Mouse (Mus musculus) intestine, postnatal 0 days (tissue): Measurements from ENCODE around the gene Gm49337. TPM values are rescaled to one million over a fixed set of nuclear protein-coding genes. Genes with fewer than 3 reads are reported as not detected.

Experiments used
- ATAC-seq: fragments of 200-750 bp; cut with Nextera tagmentation; 2 replicates; pipeline ENCODE4 v1.8.0; 2017; ENCODE audit warnings: mild to moderate bottlenecking, moderate TSS enrichment, moderate library complexity
- H3K27ac ChIP-seq: fragments of 300-500 bp; sonication (generic); 2 replicates; pipeline ENCODE4 v1.5.1; 2014; ENCODE audit warnings: mild to moderate bottlenecking, low read depth, low read length, moderate library complexity
- H3K27me3 ChIP-seq: fragments of 300-500 bp; sonication (generic); replicated peaks from 2 replicates; pipeline ENCODE4 v1.6.1; 2014; ENCODE audit warnings: low read length, mixed read lengths; ENCODE audit not compliant: control insufficient read depth, insufficient read depth
- H3K36me3 ChIP-seq: fragments of 300-500 bp; sonication (generic); 2 replicates; pipeline ENCODE4 v1.6.1; 2014; ENCODE audit warnings: mild to moderate bottlenecking, moderate library complexity; ENCODE audit not compliant: control insufficient read depth, insufficient read depth
- H3K4me1 ChIP-seq: fragments of 300-500 bp; sonication (generic); replicated peaks from 2 replicates; pipeline ENCODE4 v1.6.1; 2014; ENCODE audit warnings: antibody characterized with exemption, low read length, mixed read lengths; ENCODE audit not compliant: control insufficient read depth, insufficient read depth
- H3K4me2 ChIP-seq: fragments of 300-500 bp; sonication (generic); replicated peaks from 2 replicates; pipeline ENCODE4 v1.6.1; 2014; ENCODE audit warnings: low read depth, mild to moderate bottlenecking, moderate library complexity
- H3K4me3 ChIP-seq: fragments of 300-500 bp; sonication (generic); 2 replicates; pipeline ENCODE4 v1.5.1; 2014; ENCODE audit warnings: low read depth, low read length
- H3K9ac ChIP-seq: fragments of 300-500 bp; sonication (generic); 2 replicates; pipeline ENCODE4 v1.6.1; 2014; ENCODE audit warnings: mild to moderate bottlenecking, low read depth, low read length
- H3K9me3 ChIP-seq: fragments of 300-500 bp; sonication (generic); 2 replicates; pipeline ENCODE4 v1.6.1; 2016; ENCODE audit warnings: mixed run types; ENCODE audit not compliant: control insufficient read depth
- CTCF ChIP-seq: sonication (generic); IDR thresholded peaks from 2 replicates; pipeline ENCODE4 v1.5.1; 2016; ENCODE audit warnings: low read depth, mild to moderate bottlenecking, control low read depth, antibody characterized with exemption, moderate library complexity
- WGBS: fragments of 180-500 bp; shearing (Covaris S2); extraction: QIAGEN DNeasy Blood & Tissue Kit; methylation state at CpG from one replicate; pipeline ENCODE4 v1.1.7; 2014; 5-methylcytosine and 5-hydroxymethylcytosine counted together
- polyA plus RNA-seq: library from polyadenylated mRNA; unstranded; fragments of >200 nt; fragmentation: Nextera tagmentation; extraction: Ambion mirVana; gene quantifications from 2 replicates; pipeline ENCODE4 v1.2.1, GENCODE M21; 2015

Gene Gm49337
- polyA plus RNA-seq, 1 experiment from 2014 or later, result not detected

DNA sequence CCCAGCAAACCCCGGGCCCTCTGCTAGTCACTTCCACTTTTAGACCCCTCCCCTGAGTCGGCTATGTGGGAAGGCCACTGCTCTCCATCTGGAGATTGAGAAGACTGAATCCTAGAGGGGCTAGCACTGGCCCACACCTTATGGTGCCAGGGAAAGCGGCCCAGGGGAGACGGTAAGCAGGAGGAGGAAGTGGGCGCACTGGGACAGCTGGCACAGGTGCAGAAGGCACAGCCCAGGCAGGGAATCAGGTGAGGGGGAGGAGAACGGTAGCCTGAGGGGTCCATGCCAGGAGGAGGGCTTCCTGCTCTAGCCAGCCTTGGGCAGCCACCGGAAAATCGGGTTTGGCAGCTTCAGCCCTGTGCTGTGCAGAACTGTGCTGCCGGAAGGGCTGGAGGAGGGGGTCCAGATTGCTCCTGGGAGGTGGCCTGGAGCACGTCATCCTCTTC lies 3.4 kb downstream of the Gm49337 start:
- TF ChIP-seq CTCF, result no peak
- 11% methylated on average over 10 of the region's 10 CpGs for WGBS
- Histone ChIP-seq H3K9me3 (no peaks in the 10 kb centered on the region), H3K4me3 (peak overlapping the region; percentile 4; the same call in 1 of the 2 replicates), H3K9ac (peak overlapping the region; percentile 17; the same call in 1 of the 2 replicates), H3K4me1 (peaks cover 13% of the 10 kb centered on the region), H3K27ac (peak overlapping the region; percentile 75), H3K36me3 (no peaks in the 10 kb centered on the region), H3K27me3 (no peaks in the 10 kb centered on the region), H3K4me2 (peak overlapping the region; percentile 54)
- peak; percentile 77 for ATAC-seq

DNA sequence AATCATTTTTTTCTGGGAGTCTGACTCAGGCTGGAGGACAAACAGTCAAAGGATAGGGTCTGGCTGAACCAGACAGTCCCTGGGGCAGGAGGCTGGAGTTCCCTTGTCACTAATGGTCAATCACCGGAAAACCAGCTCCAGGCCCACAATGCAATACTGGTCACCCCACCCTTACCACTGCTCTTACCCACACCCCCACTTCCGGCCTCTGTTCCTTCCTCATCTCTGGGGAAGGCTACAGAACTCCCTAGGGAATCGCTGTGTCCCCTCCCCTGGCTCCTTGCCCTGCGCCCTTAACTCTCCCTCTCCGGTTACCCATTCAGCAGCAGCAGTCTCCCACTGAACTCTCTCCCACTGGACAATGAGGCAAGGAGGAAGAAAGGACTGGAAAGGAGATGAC lies 4.0 kb downstream of the Gm49337 start:
- Histone ChIP-seq H3K9ac (no peak overlapping the region), H3K4me2 (peak overlapping the region; percentile 54), H3K27me3 (no peaks in the 10 kb centered on the region), H3K4me1 (peaks cover 13% of the 10 kb centered on the region), H3K4me3 (no peak overlapping the region), H3K9me3 (no peaks in the 10 kb centered on the region), H3K36me3 (no peaks in the 10 kb centered on the region), H3K27ac (peak overlapping the region; percentile 75)
- no peak for TF ChIP-seq CTCF
- 21% methylated on average over 5 of the region's 5 CpGs for WGBS
- ATAC-seq, result peak; percentile 52

DNA sequence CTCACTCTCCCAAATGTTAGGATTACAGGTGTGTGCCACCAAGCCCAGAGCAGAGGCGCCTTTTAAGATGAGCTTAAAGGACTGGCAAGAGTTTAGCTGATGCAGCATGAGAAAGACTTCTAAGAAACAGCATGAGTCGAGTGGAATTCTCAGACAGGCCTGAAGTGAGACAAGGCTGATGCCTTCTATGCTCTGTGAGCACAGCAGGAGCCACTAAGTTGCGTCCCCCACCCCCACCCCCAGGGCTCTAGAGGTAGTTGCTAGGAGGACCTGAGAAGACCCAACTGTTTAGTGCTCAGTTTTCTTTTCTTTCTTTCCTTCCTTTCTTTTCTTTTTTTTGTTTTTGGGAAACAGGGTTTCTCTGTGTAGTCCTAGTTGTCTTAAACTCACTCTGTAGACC lies 8.9 kb downstream of the Gm49337 start:
- H3K9me3 ChIP-seq, result no peaks in the 10 kb centered on the region
- peaks cover 4% of the 10 kb centered on the region; the same call in 1 of the 2 replicates for H3K4me1 ChIP-seq
- H3K4me3 ChIP-seq, result no peak overlapping the region
- H3K36me3 ChIP-seq, result no peaks in the 10 kb centered on the region
- no peak overlapping the region for H3K9ac ChIP-seq
- H3K4me2 ChIP-seq, result no peak overlapping the region
- WGBS, result 71% methylated on average over 3 of the region's 3 CpGs
- H3K27ac ChIP-seq, result no peak overlapping the region
- no peaks in the 10 kb centered on the region for H3K27me3 ChIP-seq
- ATAC-seq, result no peak
- TF ChIP-seq CTCF, result no peak

DNA sequence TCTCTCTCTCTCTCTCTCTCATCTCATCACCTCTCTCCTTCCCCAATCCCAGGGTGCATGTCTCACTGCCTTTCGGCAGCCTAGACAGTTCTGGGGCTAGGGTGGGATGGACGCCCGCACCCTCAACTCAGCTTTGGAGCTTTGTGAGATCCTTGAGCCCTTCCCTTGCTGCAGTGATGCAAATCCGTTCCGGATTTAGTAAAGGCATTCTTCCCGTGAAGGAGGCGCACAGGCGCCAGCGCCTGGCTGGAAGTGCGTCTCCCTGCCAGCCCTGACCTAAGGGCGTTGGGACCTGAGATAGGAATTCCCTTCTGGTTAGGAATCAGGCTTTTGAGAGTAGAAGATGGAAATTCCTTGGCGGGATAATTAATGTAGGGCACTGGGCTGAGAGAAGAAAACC lies 9.6 kb downstream of the Gm49337 start:
- Histone ChIP-seq H3K9ac (no peak overlapping the region), H3K4me2 (no peak overlapping the region), H3K9me3 (no peaks in the 10 kb centered on the region), H3K27ac (no peak overlapping the region), H3K27me3 (no peaks in the 10 kb centered on the region), H3K36me3 (no peaks in the 10 kb centered on the region), H3K4me1 (no peaks in the 10 kb centered on the region), H3K4me3 (no peak overlapping the region)
- WGBS, result 38% methylated on average over 12 of the region's 12 CpGs
- no peak for TF ChIP-seq CTCF
- ATAC-seq, result no peak

DNA sequence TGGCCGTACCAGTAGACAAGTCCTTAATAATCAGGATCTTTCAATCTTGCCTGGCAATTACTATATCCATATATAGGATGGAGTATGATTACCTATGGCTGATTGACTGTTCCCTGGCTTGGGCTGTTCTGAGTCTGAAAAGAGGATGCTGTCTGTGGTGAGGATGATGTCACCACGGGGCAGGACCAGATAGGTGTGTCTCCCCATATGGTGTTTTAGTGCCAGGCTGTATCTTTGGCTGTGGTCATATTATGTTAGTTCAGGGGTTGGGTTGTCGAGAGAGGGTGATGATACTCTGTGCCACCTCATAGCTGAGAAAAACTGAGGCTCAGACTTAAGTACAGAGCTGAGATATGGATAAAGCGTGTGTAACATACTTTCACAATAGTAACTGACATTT lies 11.9 kb downstream of the Gm49337 start:
- no peaks in the 10 kb centered on the region for H3K4me1 ChIP-seq
- H3K4me3 ChIP-seq, result no peak overlapping the region
- H3K9me3 ChIP-seq, result no peaks in the 10 kb centered on the region
- no peaks in the 10 kb centered on the region for H3K27me3 ChIP-seq
- 77% methylated on average over 4 of the region's 4 CpGs for WGBS
- no peaks in the 10 kb centered on the region for H3K36me3 ChIP-seq
- peak; percentile 36 for ATAC-seq
- no peak overlapping the region for H3K27ac ChIP-seq
- TF ChIP-seq CTCF, result no peak
- no peak overlapping the region for H3K9ac ChIP-seq
- no peak overlapping the region for H3K4me2 ChIP-seq

DNA sequence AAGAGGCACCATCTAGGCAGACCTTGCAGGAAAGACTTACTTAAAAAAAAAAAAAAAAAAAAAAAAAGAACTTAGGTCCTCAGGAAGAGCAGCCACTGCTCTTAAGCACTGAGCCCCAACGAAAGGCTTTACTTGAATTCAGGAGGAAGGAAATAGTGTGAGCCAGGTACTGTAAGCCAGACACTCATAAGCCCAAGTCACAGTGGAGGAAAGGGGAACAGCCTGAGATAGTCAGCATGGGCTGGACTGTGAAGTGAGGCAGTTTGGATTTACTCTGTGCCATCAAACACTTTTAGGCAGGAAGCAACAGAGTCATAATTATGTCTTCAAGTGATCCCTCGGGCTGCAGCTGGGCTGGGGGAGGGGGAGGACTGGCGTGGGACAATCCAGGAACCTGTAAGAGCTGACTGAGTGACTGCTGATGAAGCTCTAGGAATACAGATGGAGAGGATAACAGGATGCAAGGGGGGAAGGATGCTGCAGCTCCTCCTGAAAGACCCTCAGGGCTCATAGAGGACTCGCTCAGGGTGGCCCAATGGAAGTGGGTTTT lies 19.2 kb downstream of the Gm49337 start:
- WGBS, result 49% methylated on average over 4 of the region's 4 CpGs
- no peaks in the 10 kb centered on the region for H3K9me3 ChIP-seq
- no peak overlapping the region for H3K9ac ChIP-seq
- no peaks in the 10 kb centered on the region for H3K27me3 ChIP-seq
- no peak for TF ChIP-seq CTCF
- H3K4me1 ChIP-seq, result no peaks in the 10 kb centered on the region
- H3K4me2 ChIP-seq, result no peak overlapping the region
- no peaks in the 10 kb centered on the region for H3K36me3 ChIP-seq
- no peak overlapping the region for H3K27ac ChIP-seq
- no peak for ATAC-seq
- H3K4me3 ChIP-seq, result no peak overlapping the region
